Mouse (Mus musculus) gastrocnemius, postnatal 36 days (tissue): Measurements from ENCODE around the gene Hs3st3b1. TPM values are rescaled to one million over a fixed set of nuclear protein-coding genes. Genes with fewer than 3 reads are reported as not detected.

Source experiments
- DNase-seq, 2 experiments: peaks; one replicate each; pipeline ENCODE4 v3.0.0; 2022
- intact Hi-C: fragments of 180-260 bp; cut with DNase I; formaldehyde crosslinking; loops from one replicate; pipeline ENCODE4 v1.15.1; 2025
- total RNA-seq, 2 experiments: library from RNA; stranded (reverse); gene quantifications; 2 replicates each; pipeline ENCODE4 v1.2.3; 2021

The Hs3st3b1 gene
- total RNA-seq, 2 experiments from 2014 or later, result 0.30 to 0.43 TPM

DNA sequence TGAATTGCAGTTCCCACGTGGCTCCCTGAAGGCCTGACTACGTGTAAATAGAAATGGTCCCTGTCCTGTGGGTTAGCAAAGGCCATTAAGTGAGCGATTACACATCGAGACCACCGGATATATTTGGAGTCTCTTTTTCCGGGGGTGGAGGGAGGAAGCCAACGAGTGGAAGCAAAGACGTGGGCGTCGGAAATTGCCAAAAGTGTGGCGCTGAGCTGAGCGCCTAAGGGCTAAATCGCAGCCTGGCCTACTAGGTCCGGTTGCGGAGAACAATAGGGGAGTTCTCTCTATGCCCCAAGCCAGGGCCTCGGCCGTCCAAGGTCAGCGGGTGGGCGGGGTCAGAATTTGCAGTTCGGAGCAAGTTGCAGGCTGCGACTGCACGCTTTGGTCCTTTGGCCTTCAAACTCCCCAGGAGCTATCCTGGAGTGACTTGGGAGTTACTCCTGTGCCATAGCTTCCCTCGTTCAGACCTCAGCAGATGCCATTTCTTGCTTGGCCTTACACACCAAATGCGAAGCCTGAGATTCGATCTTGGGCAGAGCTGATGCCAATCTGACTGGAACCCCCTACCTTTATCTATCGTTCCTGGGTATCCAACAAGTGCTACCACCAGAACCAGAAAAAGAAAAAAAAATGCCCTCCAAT lies 2.3 kb upstream of the Hs3st3b1 start:
- no peak for DNase-seq
- intact Hi-C loops, result loop anchor here (5.0 to 10.0 kb wide), 3 partner anchors 153 to 1050 kb away; partner anchors contain the start of genes Cox10 and Elac2

DNA sequence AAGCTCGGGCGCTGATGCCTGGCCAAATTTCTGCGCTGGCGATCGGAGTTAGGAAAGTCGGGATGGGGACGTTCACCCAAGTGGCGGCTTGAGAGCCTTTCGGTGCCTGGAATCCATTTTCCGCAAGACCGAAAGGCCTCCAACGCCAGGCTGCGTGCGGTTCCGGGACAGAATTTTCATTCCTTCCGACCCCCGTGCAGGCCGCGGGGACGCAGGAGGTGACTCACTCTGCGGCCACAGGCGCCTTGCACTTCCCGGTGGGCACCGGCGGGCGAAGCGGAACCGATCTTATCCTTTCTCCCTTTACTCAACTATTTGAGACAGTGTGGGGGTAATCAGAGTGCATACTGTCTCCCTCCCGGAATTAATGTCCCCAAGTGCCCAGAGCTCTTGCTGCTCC lies 1.3 kb upstream of the Hs3st3b1 start:
- DNase-seq, result no peak
- intact Hi-C loops, result loop anchor here (2.0 to 10.0 kb wide), 4 partner anchors 154 to 1051 kb away; partner anchors contain the start of genes Cox10 and Elac2

DNA sequence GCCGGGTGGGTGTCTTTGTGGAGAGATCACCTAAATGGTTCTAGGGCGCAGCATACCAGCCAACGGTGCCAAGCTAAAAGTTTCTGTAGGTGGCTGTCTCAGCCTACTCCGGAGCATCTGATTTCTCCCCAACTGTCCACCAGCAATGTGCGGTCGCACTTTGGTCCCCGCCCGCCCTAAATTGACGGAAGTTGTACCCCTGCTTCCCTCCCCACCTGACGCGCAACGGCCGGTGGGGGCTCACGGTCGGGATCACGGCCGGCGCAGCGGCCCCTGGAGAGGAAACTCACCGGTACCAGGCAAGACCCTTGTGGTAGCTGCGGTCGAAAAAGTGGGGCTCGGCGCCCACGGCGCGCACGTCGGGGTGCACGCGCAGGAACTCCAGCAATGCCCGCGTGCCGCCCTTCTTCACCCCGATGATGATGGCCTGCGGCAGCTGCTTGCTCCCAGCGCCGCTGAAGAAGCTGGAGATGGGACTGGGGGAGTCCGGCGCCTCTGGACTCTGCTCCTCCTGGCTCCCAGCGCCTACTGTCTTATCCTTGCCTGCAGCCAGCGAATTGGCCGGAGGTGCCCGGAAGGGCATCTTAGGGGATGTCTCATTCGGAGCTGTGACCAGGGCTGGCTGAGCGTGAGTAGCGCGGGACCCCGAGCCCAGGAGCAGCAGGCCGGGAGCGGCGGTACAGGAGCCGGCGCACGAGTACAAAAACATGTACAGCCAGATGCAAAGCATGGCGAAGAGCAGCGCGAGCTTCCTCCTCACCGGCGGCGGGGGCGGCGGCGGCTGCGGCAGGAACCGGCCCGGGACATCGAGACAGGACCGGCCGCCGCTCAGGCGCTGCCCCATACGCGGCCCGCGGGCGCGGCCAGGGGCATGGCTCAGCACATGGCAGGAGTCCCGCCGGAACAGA lies 792 bp downstream of the Hs3st3b1 start:
- DNase-seq, result peak in 1 of 2 experiments; percentile 29
- intact Hi-C loops, result loop anchor here (5.0 to 10.0 kb wide), 3 partner anchors 156 to 1054 kb away; partner anchors contain the start of genes Cox10 and Elac2

DNA sequence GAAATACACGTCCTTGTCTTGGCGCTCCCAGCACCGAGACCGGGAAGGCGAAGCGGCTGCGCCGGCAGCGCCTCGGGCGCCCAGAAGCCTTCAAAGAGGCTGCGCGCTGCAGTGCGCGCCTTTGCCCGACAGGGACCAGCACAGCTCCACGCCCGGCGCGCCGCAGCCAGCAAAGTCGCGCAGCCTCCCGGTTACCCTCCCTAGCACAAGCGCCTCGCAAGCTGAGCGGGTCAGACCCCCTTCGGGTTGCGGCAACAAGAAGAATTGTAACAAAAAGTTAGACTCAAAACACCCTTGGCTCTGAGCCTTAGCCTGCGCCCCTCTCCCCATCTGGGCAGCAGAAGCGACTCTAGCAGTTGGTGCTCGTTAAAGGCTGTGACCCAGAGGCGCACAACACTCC lies 1.6 kb downstream of the Hs3st3b1 start:
- DNase-seq, result peak; percentile 43 to 45
- intact Hi-C loops, result loop anchor here (5.0 to 10.0 kb wide), 3 partner anchors 157 to 1054 kb away; partner anchors contain the start of genes Cox10 and Elac2

DNA sequence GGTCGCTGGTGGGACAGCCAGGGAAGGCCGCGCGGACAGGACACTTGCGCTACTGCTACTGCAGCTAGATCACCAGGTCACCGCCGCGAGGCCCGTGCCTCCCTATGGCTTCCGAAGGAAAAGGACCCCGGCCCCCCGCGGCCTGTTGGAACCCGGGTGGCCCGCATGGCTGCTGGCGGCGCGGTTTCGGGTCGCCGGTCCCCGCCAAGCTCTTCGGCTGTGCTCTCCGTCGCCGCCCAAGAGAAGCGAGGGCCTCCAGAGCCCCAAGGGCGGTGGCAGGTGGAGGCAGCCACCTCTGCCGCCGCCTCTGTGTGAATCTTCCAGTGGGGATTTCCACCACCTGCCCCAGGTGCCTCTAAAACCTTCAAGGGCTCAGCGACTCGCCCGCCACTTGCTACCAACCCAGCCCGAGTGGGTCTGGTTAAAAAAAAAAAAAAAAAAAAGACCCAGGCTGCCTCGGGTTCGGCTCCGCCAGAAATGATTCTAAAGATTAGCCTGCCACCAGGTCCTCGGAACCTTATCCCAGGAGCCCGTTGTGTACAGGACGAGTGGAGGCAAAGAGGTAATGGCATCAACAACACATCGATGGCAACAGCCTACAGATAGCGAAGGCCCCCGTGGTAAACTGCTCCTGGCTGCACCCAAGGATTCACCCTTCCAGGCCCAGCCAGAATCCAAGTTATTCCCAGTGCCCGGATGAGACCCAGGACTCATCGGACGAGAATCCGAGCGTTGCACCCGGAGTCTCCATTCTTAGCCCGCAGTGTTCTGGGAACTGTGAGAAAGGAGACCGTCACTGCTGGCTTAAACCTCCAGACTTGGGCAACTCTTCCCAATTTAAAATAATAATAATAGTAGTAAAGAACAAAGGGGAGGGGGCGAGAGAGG lies 2.6 kb downstream of the Hs3st3b1 start:
- no peak for DNase-seq
- intact Hi-C loops, result loop anchor here (5.0 to 10.0 kb wide), 3 partner anchors 158 to 1055 kb away; partner anchors contain the start of genes Cox10 and Elac2

DNA sequence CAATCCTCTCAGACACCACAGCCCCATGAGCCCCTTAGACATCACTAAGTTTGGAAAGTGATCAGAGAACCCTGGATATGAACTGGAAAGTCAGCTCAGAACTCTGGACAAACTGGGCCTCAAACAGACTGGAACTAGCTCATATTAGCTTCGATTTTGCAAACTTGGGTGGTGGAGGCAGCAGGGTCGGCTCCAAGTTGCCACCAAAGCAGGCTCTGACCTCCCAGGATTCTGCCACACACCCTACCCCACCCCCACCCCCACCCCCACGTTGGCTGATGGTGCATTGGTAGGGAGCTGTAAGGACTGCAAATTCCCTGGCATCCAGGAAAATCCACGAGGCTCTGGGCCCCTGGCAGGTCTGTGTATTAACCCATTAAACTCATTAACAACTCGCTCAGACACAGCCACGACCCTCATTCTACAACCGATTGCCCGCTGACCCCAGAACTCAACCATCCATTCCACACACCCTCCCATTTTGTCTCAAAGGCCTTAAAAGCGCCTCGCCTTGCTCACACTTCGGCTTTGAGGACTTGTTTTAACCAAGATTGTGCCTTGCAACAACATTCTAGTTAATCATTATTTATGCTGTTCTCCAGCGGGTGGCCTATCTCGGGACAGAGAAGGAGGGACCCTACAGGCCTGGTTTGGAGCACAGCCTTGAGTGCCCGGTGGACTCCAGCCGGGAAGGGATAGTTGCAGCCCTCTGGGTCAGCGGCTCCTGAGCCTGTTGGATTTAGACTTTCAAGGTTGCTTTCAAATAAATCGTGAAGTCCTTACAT lies 3.6 kb downstream of the Hs3st3b1 start:
- intact Hi-C loops, result no loop called here
- no peak for DNase-seq

DNA sequence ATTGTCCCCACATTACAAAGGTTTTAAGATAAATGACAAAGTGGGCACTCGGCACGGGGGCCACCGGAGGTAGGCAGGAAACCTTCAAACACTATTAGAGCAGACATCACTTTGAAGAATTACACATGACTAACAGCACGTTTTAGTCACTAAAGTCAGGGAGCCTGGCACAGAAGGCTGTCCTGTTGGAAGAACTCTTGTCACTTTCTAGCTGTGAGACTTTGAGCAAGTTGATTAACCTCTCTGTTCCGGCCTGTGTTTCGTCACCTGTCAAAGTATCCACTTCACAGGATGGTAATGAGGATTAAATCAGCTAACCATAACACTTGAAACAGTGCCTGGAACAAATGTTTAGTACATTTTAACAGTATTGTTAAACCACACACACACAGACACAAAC lies 4.5 kb downstream of the Hs3st3b1 start:
- intact Hi-C loops, result no loop called here
- DNase-seq, result no peak

DNA sequence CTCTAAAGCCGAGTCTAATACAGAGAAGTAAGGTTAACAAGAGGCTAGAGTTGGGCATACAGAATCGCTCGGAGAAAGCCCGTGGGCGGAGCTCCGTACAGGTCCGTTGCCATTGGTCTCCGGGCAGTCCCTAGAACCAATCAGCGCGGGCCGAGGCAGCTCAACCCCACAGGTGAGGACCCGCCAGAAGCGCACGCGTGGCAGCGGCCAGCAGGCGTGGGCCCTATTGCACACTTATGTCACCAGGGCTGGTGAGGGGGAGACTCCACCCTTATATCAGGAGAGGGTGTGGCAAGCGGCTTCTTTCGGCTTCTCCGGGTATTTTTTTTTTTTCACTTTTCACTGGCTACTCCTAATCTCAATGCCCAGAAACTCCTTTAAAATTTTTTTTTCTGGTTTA lies 7.7 kb downstream of the Hs3st3b1 start:
- intact Hi-C loops, result no loop called here
- DNase-seq, result peak; percentile 49 to 53

DNA sequence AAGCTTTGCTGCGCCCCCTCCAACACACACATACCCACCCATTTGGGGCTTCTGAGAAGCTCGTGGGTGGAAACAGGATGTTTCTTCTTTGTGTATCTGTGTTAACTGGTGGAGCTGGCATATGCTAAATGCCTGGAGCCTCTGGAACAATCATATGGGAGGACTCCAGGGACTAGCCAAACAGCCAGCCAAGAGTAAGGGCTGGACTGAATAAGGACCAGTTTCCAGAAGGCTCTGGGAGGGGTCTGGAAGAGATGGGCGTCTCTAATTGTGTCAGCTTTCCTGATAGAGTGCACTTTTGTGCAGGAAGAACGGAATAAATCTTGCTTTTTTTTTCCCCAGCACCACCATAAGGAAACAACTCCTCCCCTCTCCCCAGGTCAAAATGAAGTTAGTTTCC lies 8.2 kb downstream of the Hs3st3b1 start:
- DNase-seq, result no peak
- intact Hi-C loops, result no loop called here

DNA sequence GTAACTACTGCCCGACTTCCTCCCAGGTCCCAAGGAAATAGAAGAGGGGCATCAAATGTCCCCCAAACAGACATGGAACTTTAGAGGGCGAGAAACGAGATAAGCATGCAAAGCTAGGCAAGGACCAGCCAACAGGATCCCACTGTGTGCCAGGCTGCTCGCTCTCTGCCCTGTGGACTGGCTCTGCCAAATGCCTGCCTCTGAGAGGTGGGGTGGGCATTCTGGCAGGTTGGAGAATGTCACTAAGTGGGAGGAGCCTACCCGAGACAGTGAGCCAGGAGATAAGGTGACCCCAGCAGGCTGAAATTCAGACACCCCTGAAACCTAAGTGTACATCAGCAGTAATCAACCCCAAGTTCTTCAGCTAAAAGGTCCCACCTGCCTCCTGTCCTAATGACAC lies 11.1 kb downstream of the Hs3st3b1 start:
- no peak for DNase-seq
- intact Hi-C loops, result no loop called here

DNA sequence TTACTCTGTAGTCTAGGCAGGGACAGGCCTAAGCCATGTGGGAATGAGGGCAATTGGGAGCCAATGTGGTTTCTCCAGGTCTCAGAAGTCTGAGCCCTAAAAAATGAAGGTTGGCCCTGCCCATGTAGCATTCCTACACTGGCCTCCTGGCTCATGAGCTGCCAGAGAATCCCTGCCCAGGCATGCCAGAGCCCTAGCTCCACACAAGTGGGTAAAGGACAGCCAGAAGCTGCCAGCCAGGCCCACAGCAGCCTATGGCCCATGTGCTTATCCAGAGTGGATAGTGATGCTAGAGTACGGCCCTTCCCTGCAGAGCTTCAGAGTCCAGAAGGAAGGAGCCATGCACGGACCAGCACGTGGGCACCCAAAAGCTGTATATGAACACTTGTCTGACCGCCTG lies 12.1 kb downstream of the Hs3st3b1 start:
- DNase-seq, result no peak
- intact Hi-C loops, result no loop called here

DNA sequence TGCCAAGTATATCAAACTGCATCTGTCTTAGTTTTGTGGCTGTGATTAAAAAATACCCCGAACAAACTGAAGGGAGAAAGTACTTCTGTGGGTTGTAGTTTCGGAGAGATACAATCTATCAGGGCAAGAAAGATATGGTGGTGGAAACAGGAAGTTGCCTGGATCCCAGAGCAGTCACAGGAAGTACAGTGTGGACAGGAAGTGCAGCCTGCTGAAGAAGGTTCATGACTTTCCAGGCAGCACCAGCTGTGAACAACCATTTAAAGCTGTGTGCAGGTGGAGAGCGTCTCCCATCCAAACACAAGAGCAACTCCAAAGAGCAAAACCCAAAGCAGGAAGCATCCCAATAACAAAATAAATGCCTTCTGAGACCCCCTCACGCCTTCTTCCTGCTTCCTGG lies 13.6 kb downstream of the Hs3st3b1 start:
- intact Hi-C loops, result no loop called here
- no peak for DNase-seq

DNA sequence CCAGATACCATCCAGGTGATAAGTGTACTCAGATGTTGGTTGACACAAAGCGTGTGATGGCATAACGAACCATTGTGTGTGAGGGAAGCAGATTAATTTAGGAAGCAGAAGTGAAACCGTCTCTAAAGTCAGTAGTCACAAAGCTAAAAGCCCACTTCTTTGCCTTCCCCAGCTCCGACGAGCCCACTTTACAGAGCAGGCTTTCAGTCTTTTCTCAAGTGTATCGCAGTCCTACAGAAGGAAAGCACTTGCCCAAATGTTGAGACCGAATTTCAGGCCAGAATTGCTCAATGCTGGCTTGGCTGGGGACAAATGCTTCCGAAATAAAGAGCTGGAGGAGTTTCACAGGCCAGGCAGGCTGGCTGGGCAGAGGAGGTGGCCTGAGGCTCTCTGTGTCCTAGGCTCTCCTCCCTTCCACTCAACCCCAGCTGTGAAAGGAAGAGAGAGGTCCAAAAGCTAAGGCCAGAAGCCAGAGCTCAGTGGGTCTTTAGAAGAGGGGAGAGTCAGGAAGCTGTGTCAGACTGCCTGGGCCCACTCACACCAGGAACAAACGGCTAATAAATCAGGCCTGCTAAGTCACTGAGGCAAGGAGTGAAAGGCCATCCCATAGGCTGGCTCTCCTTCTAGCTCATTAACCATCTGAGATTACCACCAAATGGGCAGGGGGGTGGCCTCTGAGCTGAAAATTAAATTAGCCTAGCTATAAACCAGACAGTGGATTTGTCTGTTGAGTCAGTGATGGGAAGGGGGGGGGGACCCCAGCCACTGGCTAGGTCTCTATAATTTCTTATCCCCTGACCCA lies 15.3 kb downstream of the Hs3st3b1 start:
- peak in 1 of 2 experiments; percentile 47 for DNase-seq
- intact Hi-C loops, result no loop called here

DNA sequence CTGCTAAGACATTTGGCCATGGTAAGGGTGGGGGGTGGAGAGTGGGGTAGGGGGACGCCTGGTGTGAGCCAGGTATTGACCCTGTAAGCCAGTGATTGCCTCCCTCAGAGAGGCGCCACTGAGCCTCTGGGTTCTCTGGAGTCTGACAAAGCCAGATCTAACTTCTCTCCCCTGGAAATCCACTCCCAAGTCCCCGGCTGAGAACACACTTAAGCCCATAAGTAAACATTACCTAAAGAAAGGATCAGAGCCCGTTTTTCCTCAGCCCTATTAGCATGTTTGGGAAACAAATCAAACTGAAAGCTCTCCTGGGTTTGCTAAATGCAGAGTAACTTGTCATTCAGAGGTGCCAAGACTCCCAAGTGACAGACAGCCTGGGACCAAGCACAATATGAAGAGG lies 17.3 kb downstream of the Hs3st3b1 start:
- no peak for DNase-seq
- intact Hi-C loops, result no loop called here

DNA sequence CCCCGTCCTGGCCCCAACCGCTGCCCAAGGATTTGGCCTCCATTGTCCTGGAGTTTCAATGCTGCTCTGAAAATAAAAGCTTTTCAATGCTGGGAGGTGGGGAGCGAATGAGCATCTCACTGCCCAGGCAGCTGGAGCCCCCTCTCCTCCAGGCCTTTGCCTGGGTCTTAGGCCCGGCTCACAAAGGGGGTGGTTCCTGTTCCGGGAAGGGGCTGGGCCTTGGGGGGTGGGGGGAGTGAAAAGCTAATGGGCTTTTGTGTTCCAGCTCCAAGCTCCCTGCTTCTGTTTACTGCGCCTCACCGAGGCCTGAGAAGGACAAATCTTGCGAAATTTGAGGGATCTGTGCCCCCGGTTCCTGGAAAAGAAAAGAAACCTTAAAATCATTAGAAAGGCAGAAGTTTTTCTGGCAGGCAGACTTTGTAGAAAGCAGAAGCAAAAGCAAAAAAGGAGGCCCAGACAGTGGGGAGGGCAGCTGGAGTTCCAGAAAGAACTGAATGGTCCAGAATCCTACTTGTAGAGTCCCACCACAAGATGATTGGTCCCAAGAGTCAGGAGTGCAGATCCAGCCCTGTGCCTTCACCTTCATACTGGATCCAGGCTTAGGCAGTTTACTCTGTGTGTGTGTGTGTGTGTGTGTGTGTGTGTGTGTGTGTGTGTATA lies 23.5 kb downstream of the Hs3st3b1 start:
- intact Hi-C loops, result no loop called here
- no peak for DNase-seq

DNA sequence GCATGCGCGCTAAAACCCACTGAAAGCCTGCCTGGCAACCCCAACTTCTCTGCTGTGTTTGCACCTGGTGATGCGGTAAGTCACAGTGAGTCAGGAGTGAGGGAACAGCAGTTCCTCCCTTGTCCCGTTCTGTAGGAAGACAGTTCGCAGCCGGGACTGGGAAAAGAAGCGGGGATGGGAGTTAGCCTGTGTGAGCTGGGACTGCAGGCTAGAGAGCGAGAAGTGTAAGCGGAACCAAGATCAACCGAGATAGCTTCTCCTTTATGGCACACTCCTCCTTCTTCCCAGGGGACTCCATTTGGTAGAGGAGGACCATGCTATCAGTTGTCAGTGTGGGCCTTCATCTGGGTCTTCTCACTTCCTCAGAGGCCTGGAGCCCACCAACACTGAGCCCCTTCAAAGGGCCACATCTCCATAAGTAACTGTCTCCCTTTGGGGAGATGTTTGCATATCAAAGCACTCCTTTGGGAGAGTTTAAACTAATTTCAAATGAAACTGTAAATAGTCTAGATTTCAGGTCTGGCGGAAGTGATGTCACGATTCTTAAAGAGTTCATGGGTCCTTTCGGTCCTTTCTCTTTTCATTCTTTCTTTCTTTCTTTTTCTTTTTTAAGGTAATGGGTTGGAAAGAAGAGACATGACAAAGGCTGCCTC lies 24.1 kb downstream of the Hs3st3b1 start:
- intact Hi-C loops, result no loop called here
- no peak for DNase-seq

DNA sequence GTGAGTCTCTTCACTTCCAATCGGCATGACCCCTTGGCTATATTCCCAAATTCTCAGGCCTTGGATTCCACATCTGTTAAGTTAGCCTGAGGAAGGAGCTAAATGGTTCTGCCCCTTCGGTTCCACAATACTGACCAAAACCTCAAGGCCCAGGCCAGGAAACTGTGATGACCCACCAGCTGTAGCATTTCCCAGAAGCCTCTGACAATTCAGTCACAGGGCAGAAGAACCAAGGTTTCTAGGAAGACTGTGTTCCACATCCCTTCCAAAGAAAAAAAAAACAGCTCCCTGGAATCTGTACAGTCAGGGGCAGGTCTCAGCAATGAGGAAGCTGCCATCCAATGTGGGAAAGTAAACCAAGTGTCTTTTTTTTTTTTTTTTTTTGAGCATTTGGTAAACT lies 25.1 kb downstream of the Hs3st3b1 start:
- no peak for DNase-seq
- intact Hi-C loops, result no loop called here

DNA sequence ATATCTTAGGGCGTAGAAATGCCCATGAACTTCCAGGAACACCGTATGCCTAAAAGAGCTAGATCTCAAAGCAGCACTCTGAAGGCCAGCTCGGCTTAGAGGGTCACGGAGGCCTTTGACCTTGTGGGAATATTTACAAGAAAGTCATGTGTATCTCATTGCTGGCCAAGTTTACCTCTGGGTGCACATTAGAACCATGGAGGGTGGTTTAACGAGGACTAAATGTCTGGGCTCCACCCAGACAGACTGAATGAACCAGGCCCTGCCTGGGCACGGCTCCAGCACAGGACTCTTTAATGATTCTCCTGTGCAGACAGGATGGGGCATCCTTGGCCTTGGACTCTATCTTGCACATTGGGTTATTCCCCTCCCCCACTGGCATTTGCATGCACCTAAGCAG lies 27.9 kb downstream of the Hs3st3b1 start:
- no peak for DNase-seq
- intact Hi-C loops, result no loop called here
